Mouse (Mus musculus): ENCODE measurements around the gene Hal. TPM values are rescaled to one million over a fixed set of nuclear protein-coding genes. Genes with fewer than 3 reads are reported as not detected.

Gene Hal
- polyA plus RNA-seq, 1 experiment from 2014 or later = not detected

DNA sequence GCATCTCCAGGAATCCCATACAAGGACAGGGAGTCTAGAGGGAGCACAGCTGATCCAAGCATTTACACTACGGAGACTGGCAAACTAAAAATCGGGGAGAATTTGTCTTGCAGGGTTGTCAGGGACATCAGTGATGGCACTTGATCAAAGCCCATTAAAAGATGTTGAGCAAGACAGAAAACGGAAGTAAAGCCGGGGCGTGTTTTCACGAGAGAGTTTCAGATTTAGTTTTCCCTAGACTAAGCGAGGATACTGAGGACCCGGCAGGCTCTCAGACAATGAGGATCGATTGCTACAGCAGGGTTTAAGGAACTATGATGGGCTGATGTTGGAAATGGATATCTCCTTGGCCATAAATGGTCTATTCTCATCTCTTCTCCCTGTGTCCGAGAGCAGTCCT lies 78.5 kb downstream of the Hal start:
- Histone ChIP-seq H3K36me3 (ENCODE audit: insufficient read depth, low read length) (no peaks in the 10 kb centered on the region), H3K9me3 (replicated peaks; ENCODE audit: low read length) (no peaks in the 10 kb centered on the region), H3K27ac (no peak overlapping the region), H3K4me2 (ENCODE audit: low read length) (no peak overlapping the region), H3K4me3 (replicated peaks; ENCODE audit: low read depth, low read length) (no peak overlapping the region), H3K27me3 (ENCODE audit: insufficient read depth, low read length) (no peaks in the 10 kb centered on the region), H3K4me1 (replicated peaks; ENCODE audit: insufficient read depth, low read length) (no peaks in the 10 kb centered on the region), H3K9ac (ENCODE audit: low read depth, low read length) (no peak overlapping the region)
- TF ChIP-seq CTCF (IDR thresholded peaks at IDR 0.05; ENCODE audit: low read depth) = no peak
- no peak for ATAC-seq (replicated peaks; ENCODE audit: low FRiP score, low read depth)
- WGBS = 89% methylated on average over 10 of the region's 10 CpGs
- DNase-seq (ENCODE audit: low spot score) = no peak

DNA sequence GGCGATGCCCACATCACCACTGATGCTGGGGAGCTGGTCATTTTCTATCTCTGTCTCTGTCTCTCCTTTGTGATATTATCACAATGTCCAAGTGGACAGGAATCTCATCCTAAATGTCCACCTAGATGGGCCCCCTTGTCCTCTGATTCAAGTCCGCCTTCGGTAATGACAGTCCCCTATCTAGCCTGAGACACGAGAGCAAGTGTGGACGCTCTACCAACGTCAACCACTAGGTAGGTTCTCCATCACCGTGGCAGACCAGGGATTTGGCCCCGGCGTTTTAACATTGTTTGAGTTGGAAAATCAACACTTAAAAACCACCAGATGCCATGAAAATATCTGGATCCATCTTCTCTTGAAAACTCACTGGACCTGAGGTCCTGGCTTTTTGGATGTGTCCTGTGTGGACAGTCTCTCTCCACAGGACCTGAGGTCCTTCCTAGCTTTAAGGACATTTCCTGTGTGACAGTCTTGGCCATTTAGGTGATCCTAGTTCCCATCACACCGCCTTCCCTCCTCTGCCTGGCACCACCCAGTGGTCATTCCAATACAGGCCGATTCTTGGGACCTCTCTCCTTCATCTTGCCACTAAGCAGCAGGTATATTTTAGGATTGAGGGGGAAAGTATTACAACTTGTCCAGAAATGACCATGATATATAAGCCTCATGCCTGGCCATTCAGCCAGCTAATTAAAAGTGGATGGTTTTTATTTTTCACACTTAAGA lies 79.4 kb downstream of the Hal start:
- H3K4me2 ChIP-seq (ENCODE audit: low read length) = no peak overlapping the region
- peak; percentile 32; the same call in 1 of the 2 replicates for TF ChIP-seq CTCF (IDR thresholded peaks at IDR 0.05; ENCODE audit: low read depth)
- H3K4me3 ChIP-seq (replicated peaks; ENCODE audit: low read depth, low read length) = no peak overlapping the region
- no peaks in the 10 kb centered on the region for H3K36me3 ChIP-seq (ENCODE audit: insufficient read depth, low read length)
- H3K4me1 ChIP-seq (replicated peaks; ENCODE audit: insufficient read depth, low read length) = no peaks in the 10 kb centered on the region
- H3K27ac ChIP-seq = no peak overlapping the region
- DNase-seq (ENCODE audit: low spot score) = no peak
- H3K27me3 ChIP-seq (ENCODE audit: insufficient read depth, low read length) = no peaks in the 10 kb centered on the region
- H3K9ac ChIP-seq (ENCODE audit: low read depth, low read length) = no peak overlapping the region
- no peaks in the 10 kb centered on the region for H3K9me3 ChIP-seq (replicated peaks; ENCODE audit: low read length)
- 90% methylated on average over 11 of the region's 11 CpGs for WGBS
- ATAC-seq (replicated peaks; ENCODE audit: low FRiP score, low read depth) = no peak

DNA sequence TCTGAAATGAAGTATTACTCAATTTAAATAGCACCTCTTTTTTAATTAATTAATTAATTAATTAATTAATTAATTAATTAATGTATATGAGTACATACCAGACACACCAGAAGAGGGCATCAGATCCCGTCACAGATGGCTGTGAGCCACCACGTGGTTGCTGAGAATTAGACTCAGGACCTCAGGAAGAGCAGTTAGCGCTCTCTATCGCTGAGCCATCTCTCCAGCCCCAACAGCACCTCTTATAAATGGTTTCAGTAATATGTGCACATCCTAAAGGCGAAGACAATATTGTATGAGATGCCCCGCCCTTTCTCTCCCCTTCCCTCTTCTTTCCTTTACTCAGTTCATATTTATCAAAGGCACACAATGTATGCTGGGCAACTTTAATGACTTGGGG lies 80.1 kb downstream of the Hal start:
- no peak for TF ChIP-seq CTCF (IDR thresholded peaks at IDR 0.05; ENCODE audit: low read depth)
- WGBS = 86% methylated on average over 6 of the region's 6 CpGs
- H3K4me1 ChIP-seq (replicated peaks; ENCODE audit: insufficient read depth, low read length) = no peaks in the 10 kb centered on the region
- ATAC-seq (replicated peaks; ENCODE audit: low FRiP score, low read depth) (no peak), DNase-seq (ENCODE audit: low spot score) (no peak)
- H3K36me3 ChIP-seq (ENCODE audit: insufficient read depth, low read length) = no peaks in the 10 kb centered on the region
- no peaks in the 10 kb centered on the region for H3K9me3 ChIP-seq (replicated peaks; ENCODE audit: low read length)
- no peaks in the 10 kb centered on the region for H3K27me3 ChIP-seq (ENCODE audit: insufficient read depth, low read length)
- no peak overlapping the region for H3K4me3 ChIP-seq (replicated peaks; ENCODE audit: low read depth, low read length)
- H3K27ac ChIP-seq = no peak overlapping the region
- H3K4me2 ChIP-seq (ENCODE audit: low read length) = no peak overlapping the region
- H3K9ac ChIP-seq (ENCODE audit: low read depth, low read length) = no peak overlapping the region

Other genes with a start within 250 kb of the Hal start
- gene Elk3, start 177.6 kb upstream of the Hal start, polyA plus RNA-seq (2015; fragmentation: Nextera tagmentation; extraction: Ambion mirVana) = 50.2 and 53.9 TPM in 2 replicates
- gene Lta4h, start 35.4 kb upstream of the Hal start, polyA plus RNA-seq (2015; fragmentation: Nextera tagmentation; extraction: Ambion mirVana) = 104 and 119 TPM in 2 replicates
- gene Amdhd1, start 51.3 kb downstream of the Hal start, polyA plus RNA-seq (2015; fragmentation: Nextera tagmentation; extraction: Ambion mirVana) = 2.8 and 3.5 TPM in 2 replicates
- gene Ccdc38, start 51.9 kb downstream of the Hal start, polyA plus RNA-seq (2015; fragmentation: Nextera tagmentation; extraction: Ambion mirVana) = 0.26 and 0.29 TPM in 2 replicates
- 119 and 121 TPM in 2 replicates for gene Snrpf, start 100.9 kb downstream of the Hal start, polyA plus RNA-seq (2015; fragmentation: Nextera tagmentation; extraction: Ambion mirVana)
- gene Ntn4, start 151.9 kb downstream of the Hal start, polyA plus RNA-seq (2015; fragmentation: Nextera tagmentation; extraction: Ambion mirVana) = 1.1 and 1.4 TPM in 2 replicates